Mouse (Mus musculus): ENCODE measurements around the gene Palmd.

Gene Palmd

GRCm38 (mm10) chr3:116892872-116893271, 75.9 kb downstream of the Palmd start:
- no peak for DNase-seq (ENCODE audit: low spot score in 2 of 2)

GRCm38 (mm10) chr3:116892206-116892563, 76.6 kb downstream of the Palmd start:
- DNase-seq (ENCODE audit: low spot score in 2 of 2): no peak

GRCm38 (mm10) chr3:116891436-116892205, 77.2 kb downstream of the Palmd start:
- no peak for DNase-seq (ENCODE audit: low spot score in 2 of 2)

GRCm38 (mm10) chr3:116890576-116890975, 78.2 kb downstream of the Palmd start:
- no peak for DNase-seq (ENCODE audit: low spot score in 2 of 2)

GRCm38 (mm10) chr3:116889358-116889757, 79.4 kb downstream of the Palmd start:
- no peak for DNase-seq (ENCODE audit: low spot score in 2 of 2)

- no peak for DNase-seq (ENCODE audit: low spot score in 2 of 2)
Measured at GRCm38 (mm10) chr3:116884941-116885340, 83.8 kb downstream of the Palmd start.

GRCm38 (mm10) chr3:116882221-116882960, 86.4 kb downstream of the Palmd start:
- no peak for DNase-seq (ENCODE audit: low spot score in 2 of 2)

- DNase-seq (ENCODE audit: low spot score in 2 of 2): no peak
Measured at GRCm38 (mm10) chr3:116870372-116870771, 98.4 kb downstream of the Palmd start.

Measured in heart, adult 9 months (tissue).